ENCODE assay signal across 20 mouse cellular contexts in the genomic region with DNA sequence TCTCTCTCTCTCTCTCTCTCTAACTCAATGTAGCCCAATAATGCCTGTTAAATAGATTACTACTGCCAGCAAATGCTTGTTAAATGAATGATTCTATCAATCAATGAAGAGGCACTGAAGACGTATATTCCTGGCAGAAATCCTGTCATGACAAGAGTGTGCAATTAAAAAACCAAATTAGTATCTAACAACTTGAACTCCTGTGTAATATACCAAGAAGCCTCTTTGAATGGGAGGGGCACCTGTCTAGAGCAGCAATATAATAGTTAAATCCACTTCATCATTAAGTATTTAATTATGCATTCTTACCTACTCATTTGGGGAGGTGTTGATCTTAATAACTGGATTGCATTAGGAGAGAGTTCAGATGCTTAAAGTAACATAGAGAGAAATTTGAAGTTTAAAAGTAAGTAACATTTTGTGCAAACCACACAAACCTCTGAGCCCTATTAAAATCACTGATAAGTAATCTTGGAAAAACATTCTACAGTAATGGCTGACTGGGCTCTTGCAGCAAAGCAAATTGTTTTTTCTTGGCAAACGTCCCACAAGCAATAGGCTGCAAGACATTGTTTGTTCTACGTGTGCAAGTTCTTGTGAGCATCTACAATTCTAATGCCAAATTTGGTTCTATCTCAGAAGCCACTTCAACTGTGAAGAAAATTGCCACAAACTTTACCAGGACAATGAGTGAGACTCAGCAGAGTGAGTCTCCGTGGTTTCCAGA.
DNase-seq lines count a peak whose midpoint lies in the region; ATAC-seq and TF ChIP-seq lines count a peak whose summit lies in the region.
"Had no signal": no experiment of that assay in that cellular context is flagged by ENCODE, and none has a peak within 500 bp of the region (broad histone marks: within the 10 kb centered on the region; RNA-seq: fewer than 3 reads in every experiment).

No protein-coding gene starts in this region.

- no peak for DNase-seq in kidney, postnatal 10 days
- DNase-seq in urinary bladder, postnatal 14 days (ENCODE audit: low spot score): peak; percentile 14
- DNase-seq in urinary bladder, adult 2 months (ENCODE audit: low spot score): no peak
- no peak for DNase-seq in liver, embryonic 11.5 days (ENCODE audit: low spot score)
- DNase-seq: adrenal gland, adult 8-10 months; cerebellum, adult 9-11 months; embryo, embryonic 11 days; gastrocnemius, postnatal 14 days; thymus, postnatal 36 days had no signal

- no peak for TF ChIP-seq POLR2A in myocyte (IDR thresholded peaks at IDR 0.05; ENCODE audit: insufficient read length, low read depth)

- ATAC-seq in kidney, embryonic 15.5 days (replicated peaks; ENCODE audit: low FRiP score): 0 out of 2 replicates have a peak, but pooled peaks have one; percentile 46
- peak; percentile 20; the same call in 1 of the 2 replicates for ATAC-seq in forebrain, embryonic 16.5 days
- no peak for ATAC-seq in liver, embryonic 11.5 days (replicated peaks; ENCODE audit: low FRiP score)
- no peak for ATAC-seq in liver, embryonic 12.5 days
- ATAC-seq: midbrain, embryonic 16.5 days had no signal

- H3K9ac ChIP-seq in kidney, embryonic 15.5 days: no peak overlapping the region
- no peak overlapping the region for H3K9ac ChIP-seq in forebrain, embryonic 16.5 days (replicated peaks; ENCODE audit: low read depth, low read length)
- no peak overlapping the region for H3K9ac ChIP-seq in liver, embryonic 11.5 days (ENCODE audit: low read depth, low read length)
- no peak overlapping the region for H3K9ac ChIP-seq in liver, embryonic 12.5 days
- H3K9ac ChIP-seq: liver, embryonic 15.5 days; neural tube, embryonic 12.5 days had no signal

- no peak overlapping the region for H3ac ChIP-seq in myocyte (ENCODE audit: control insufficient read depth, insufficient read length)

- H3K36me3 ChIP-seq in kidney, embryonic 15.5 days: no peaks in the 10 kb centered on the region
- no peaks in the 10 kb centered on the region for H3K36me3 ChIP-seq in forebrain, embryonic 16.5 days (ENCODE audit: control insufficient read depth, insufficient read depth)
- H3K36me3 ChIP-seq in myocyte (ENCODE audit: control insufficient read depth, insufficient read depth): no peaks in the 10 kb centered on the region
- no peaks in the 10 kb centered on the region for H3K36me3 ChIP-seq in liver, embryonic 11.5 days (ENCODE audit: control insufficient read depth, insufficient read depth, low read length)
- H3K36me3 ChIP-seq in liver, embryonic 12.5 days: no peaks in the 10 kb centered on the region
- H3K36me3 ChIP-seq: liver, embryonic 15.5 days; neural tube, embryonic 12.5 days had no signal

- H3K9me3 ChIP-seq in kidney, embryonic 15.5 days (replicated peaks): no peaks in the 10 kb centered on the region
- no peaks in the 10 kb centered on the region for H3K9me3 ChIP-seq in forebrain, embryonic 16.5 days (ENCODE audit: control insufficient read depth, low read length)
- no peaks in the 10 kb centered on the region for H3K9me3 ChIP-seq in liver, embryonic 11.5 days (ENCODE audit: control insufficient read depth, low read length)
- no peaks in the 10 kb centered on the region for H3K9me3 ChIP-seq in liver, embryonic 12.5 days (replicated peaks)
- H3K9me3 ChIP-seq: liver, embryonic 15.5 days; neural tube, embryonic 12.5 days had no signal

- no peaks in the 10 kb centered on the region for H3K79me2 ChIP-seq in myocyte (ENCODE audit: control insufficient read depth, insufficient read depth)

- 0 out of 2 replicates have a peak, but pooled peaks cover 3% of the 10 kb centered on the region for H3K4me1 ChIP-seq in kidney, embryonic 15.5 days
- peaks cover 4% of the 10 kb centered on the region; the same call in 1 of the 2 replicates for H3K4me1 ChIP-seq in forebrain, embryonic 16.5 days (replicated peaks; ENCODE audit: control insufficient read depth, insufficient read depth, low read length)
- no peaks in the 10 kb centered on the region for H3K4me1 ChIP-seq in liver, embryonic 11.5 days (replicated peaks; ENCODE audit: control insufficient read depth, insufficient read depth, low read length)
- no peaks in the 10 kb centered on the region for H3K4me1 ChIP-seq in liver, embryonic 12.5 days
- H3K4me1 ChIP-seq: liver, embryonic 15.5 days; neural tube, embryonic 12.5 days had no signal

- no peaks in the 10 kb centered on the region for H3K27me3 ChIP-seq in kidney, embryonic 15.5 days
- no peaks in the 10 kb centered on the region for H3K27me3 ChIP-seq in forebrain, embryonic 16.5 days (replicated peaks; ENCODE audit: control insufficient read depth, insufficient read depth, low read length)
- H3K27me3 ChIP-seq in myocyte (ENCODE audit: control insufficient read depth, insufficient read depth, insufficient read length): no peaks in the 10 kb centered on the region
- H3K27me3 ChIP-seq in liver, embryonic 11.5 days (replicated peaks; ENCODE audit: control insufficient read depth, insufficient read depth, low read length): no peaks in the 10 kb centered on the region
- H3K27me3 ChIP-seq in liver, embryonic 12.5 days (replicated peaks): no peaks in the 10 kb centered on the region
- H3K27me3 ChIP-seq: CH12.LX; liver, embryonic 15.5 days; neural tube, embryonic 12.5 days had no signal

- H3K27ac ChIP-seq in kidney, embryonic 15.5 days: 0 out of 2 replicates have a peak overlapping the region, but pooled peaks have one; percentile 28
- H3K27ac ChIP-seq in forebrain, embryonic 16.5 days (ENCODE audit: low read length): no peak overlapping the region
- H3K27ac ChIP-seq in liver, embryonic 11.5 days (ENCODE audit: low read depth, low read length): no peak overlapping the region
- no peak overlapping the region for H3K27ac ChIP-seq in liver, embryonic 12.5 days
- H3K27ac ChIP-seq: layer of hippocampus, adult 2 months; liver, embryonic 15.5 days; neural tube, embryonic 12.5 days; stomach, postnatal 0 days had no signal

- no peak overlapping the region for H3K4me2 ChIP-seq in kidney, embryonic 15.5 days
- no peak overlapping the region for H3K4me2 ChIP-seq in forebrain, embryonic 16.5 days (ENCODE audit: low read length)
- no peak overlapping the region for H3K4me2 ChIP-seq in myocyte (ENCODE audit: low read depth)
- no peak overlapping the region for H3K4me2 ChIP-seq in liver, embryonic 11.5 days
- H3K4me2 ChIP-seq in liver, embryonic 12.5 days: no peak overlapping the region
- H3K4me2 ChIP-seq: heart, embryonic 11.5 days; liver, embryonic 15.5 days; neural tube, embryonic 12.5 days had no signal

- H3K4me3 ChIP-seq in kidney, embryonic 15.5 days (replicated peaks): no peak overlapping the region
- H3K4me3 ChIP-seq in forebrain, embryonic 16.5 days (replicated peaks; ENCODE audit: low read length): no peak overlapping the region
- no peak overlapping the region for H3K4me3 ChIP-seq in myocyte
- no peak overlapping the region for H3K4me3 ChIP-seq in liver, embryonic 11.5 days (ENCODE audit: low read depth, low read length)
- no peak overlapping the region for H3K4me3 ChIP-seq in liver, embryonic 12.5 days
- H3K4me3 ChIP-seq: layer of hippocampus, adult 2 months; liver, embryonic 15.5 days; neural tube, embryonic 12.5 days had no signal

- WGBS in kidney, embryonic 15.5 days: 48% methylated on average over 4 of the region's 4 CpGs
- 16% methylated on average over 4 of the region's 4 CpGs for WGBS in forebrain, embryonic 16.5 days
- WGBS in liver, embryonic 11.5 days: 76% methylated on average over 4 of the region's 4 CpGs
- WGBS in liver, embryonic 12.5 days (ENCODE audit: insufficient replicate concordance): 55% methylated on average over 4 of the region's 4 CpGs

TF ChIP-seq in myocyte, 11 proteins besides CTCF, POLR2A, EP300 and RAD21:
- TF ChIP-seq REST (IDR thresholded peaks at IDR 0.05; ENCODE audit: insufficient read depth, insufficient read length) (no peak), TCF3 (IDR thresholded peaks at IDR 0.05; ENCODE audit: insufficient read length, low read depth) (no peak), CEBPB (IDR thresholded peaks at IDR 0.05; ENCODE audit: insufficient read depth, poor library complexity, severe bottlenecking) (peak; percentile 52; the same call in 1 of the 2 replicates)

Comparison
In these comparisons a context has a peak if more than half of its experiments do, and no peak if none do; other contexts are left out.
1. ATAC-seq: peak in kidney, embryonic 15.5 days (single experiment) and forebrain, embryonic 16.5 days (single experiment); none in liver, embryonic 11.5 days (single experiment) and liver, embryonic 12.5 days (single experiment).